ENCODE assay signal across 23 mouse cellular contexts in the genomic region with DNA sequence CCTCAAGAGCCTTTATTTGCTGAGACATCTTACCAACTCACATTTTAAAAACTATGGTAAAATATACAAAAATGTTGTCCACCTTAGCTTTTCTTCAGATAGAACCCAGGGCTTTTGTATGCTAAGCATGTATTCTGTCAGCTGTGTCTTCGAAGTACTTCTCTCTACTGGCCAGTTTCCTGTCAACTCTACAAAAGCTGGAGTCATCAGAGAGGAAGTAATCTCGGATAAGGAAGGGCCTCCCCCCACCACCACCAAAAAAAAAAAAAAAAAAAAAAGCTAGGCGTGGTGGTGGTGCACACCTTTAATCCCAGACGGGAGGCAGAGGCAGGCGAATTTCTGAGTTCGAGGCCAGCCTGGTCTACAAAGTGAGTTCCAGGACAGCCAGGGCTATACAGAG.
"Had no signal": no experiment of that assay in that cellular context is flagged by ENCODE, and none has a peak within 500 bp of the region (broad histone marks: within the 10 kb centered on the region; RNA-seq: fewer than 3 reads in every experiment).

No protein-coding gene starts in this region.

- H3K4me1 ChIP-seq: midbrain, embryonic 12.5 days; midbrain, embryonic 15.5 days; neural tube, embryonic 12.5 days; neural tube, embryonic 15.5 days; stomach, embryonic 15.5 days had no signal

- H3K4me3 ChIP-seq: layer of hippocampus, adult 2 months; left cerebral cortex, adult 2 months; liver, embryonic 13.5 days; megakaryocyte, embryonic 14.5 days; midbrain, embryonic 12.5 days; midbrain, embryonic 15.5 days; neural tube, embryonic 12.5 days; neural tube, embryonic 15.5 days; stomach, embryonic 15.5 days had no signal

- H3K9me3 ChIP-seq: liver, embryonic 13.5 days; megakaryocyte, embryonic 14.5 days; midbrain, embryonic 12.5 days; midbrain, embryonic 15.5 days; neural tube, embryonic 12.5 days; neural tube, embryonic 15.5 days; stomach, embryonic 15.5 days had no signal

- H3K4me2 ChIP-seq: liver, embryonic 13.5 days; midbrain, embryonic 12.5 days; midbrain, embryonic 15.5 days; neural tube, embryonic 12.5 days; neural tube, embryonic 15.5 days; stomach, embryonic 15.5 days had no signal

- H3K36me3 ChIP-seq: liver, embryonic 13.5 days; midbrain, embryonic 12.5 days; midbrain, embryonic 15.5 days; neural tube, embryonic 12.5 days; neural tube, embryonic 15.5 days; stomach, embryonic 15.5 days had no signal

- H3K27ac ChIP-seq: kidney, postnatal 0 days; layer of hippocampus, adult 2 months; left cerebral cortex, adult 2 months; liver, embryonic 13.5 days; midbrain, embryonic 12.5 days; midbrain, embryonic 15.5 days; neural tube, embryonic 12.5 days; neural tube, embryonic 15.5 days; stomach, embryonic 15.5 days had no signal

- DNase-seq: kidney, adult 2 months; kidney, postnatal 25 days; layer of hippocampus, adult 9-11 months; layer of hippocampus, postnatal 36 days; liver, embryonic 13.5 days; lung, adult 2 months; lung, postnatal 14 days; lung, postnatal 4 days; right cerebral cortex, adult 18-20 months; right cerebral cortex, postnatal 14 days; spleen, adult 18-20 months; thymus, adult 2 months; thymus, postnatal 14 days; thymus, postnatal 4 days had no signal

- H3K27me3 ChIP-seq: liver, embryonic 13.5 days; megakaryocyte, embryonic 14.5 days; midbrain, embryonic 12.5 days; midbrain, embryonic 15.5 days; neural tube, embryonic 12.5 days; neural tube, embryonic 15.5 days; stomach, embryonic 15.5 days had no signal

- H3K9ac ChIP-seq: liver, embryonic 13.5 days; midbrain, embryonic 12.5 days; midbrain, embryonic 15.5 days; neural tube, embryonic 12.5 days; neural tube, embryonic 15.5 days; stomach, embryonic 15.5 days had no signal

- ATAC-seq: midbrain, embryonic 15.5 days had no signal
